Mouse (Mus musculus) gastrocnemius, postnatal 14 days (tissue): ENCODE measurements around the gene Tmem120b. TPM values are rescaled to one million over a fixed set of nuclear protein-coding genes. Genes with fewer than 3 reads are reported as not detected.

Experiments used
- DNase-seq: peaks from one replicate; pipeline ENCODE4 v3.0.0; 2021; ENCODE audit warnings: mixed read lengths
- intact Hi-C: fragments of 180-260 bp; cut with DNase I; formaldehyde crosslinking; loops from one replicate; pipeline ENCODE4 v1.15.1; 2025; ENCODE audit warnings: low total_unique reads
- long read RNA-seq, 2 experiments: library from polyadenylated mRNA; stranded (forward); transcript quantifications; one replicate each; pipeline ENCODE4 v2.0.0; 2021
- total RNA-seq, 2 experiments: library from RNA; stranded (reverse); gene quantifications; 2 replicates each; pipeline ENCODE4 v1.2.3; 2021

Gene Tmem120b
- total RNA-seq, result 10 to 100 TPM; 11.9 TPM
- long read RNA-seq, experiment 1, transcript Tmem120b-201 (12 exons, 2,164 nt), result major isoform, 19 of 26 reads
- long read RNA-seq, experiment 1, partial matches to known transcripts, result 2 of 26 reads
- long read RNA-seq, experiment 1, other reads (novel, unspliced or antisense), result 5 of 26 reads
- long read RNA-seq, experiment 2, transcript Tmem120b-201 (12 exons, 2,164 nt), result major isoform, 16 of 21 reads
- long read RNA-seq, experiment 2, partial matches to known transcripts, result 0 of 21 reads
- long read RNA-seq, experiment 2, other reads (novel, unspliced or antisense), result 5 of 21 reads

GRCm38 (mm10) chr5:123068115-123068514, at the start of gene Tmem120b:
Tmem120b (plus strand) TSS chr5:123068415.
- no peak for DNase-seq
- intact Hi-C loops, result loop anchor here (5.0 kb wide), 1 partner anchor 49 kb away; no protein-coding TSS in a partner anchor

GRCm38 (mm10) chr5:123019336-123020016, 48.7 kb upstream of the Tmem120b start:
- intact Hi-C loops, result no loop called here
- DNase-seq, result no peak

GRCm38 (mm10) chr5:123020426-123020825, 47.8 kb upstream of the Tmem120b start:
- DNase-seq, result no peak
- intact Hi-C loops, result no loop called here

GRCm38 (mm10) chr5:123021438-123021837, 46.8 kb upstream of the Tmem120b start:
- intact Hi-C loops, result no loop called here
- DNase-seq, result no peak

- no peak for DNase-seq
These were observed 45.2 kb upstream of the Tmem120b start for GRCm38 (mm10) chr5:123023049-123023448.

GRCm38 (mm10) chr5:123024312-123024711, 43.9 kb upstream of the Tmem120b start:
- no peak for DNase-seq
- intact Hi-C loops, result no loop called here

More at GRCm38 (mm10) chr5:123023049-123023448, 45.2 kb upstream of the Tmem120b start:
- intact Hi-C loops, result no loop called here

- DNase-seq, result no peak
- intact Hi-C loops, result no loop called here
These were observed 43.1 kb upstream of the Tmem120b start for GRCm38 (mm10) chr5:123024965-123025573.

GRCm38 (mm10) chr5:123026414-123026813, 41.8 kb upstream of the Tmem120b start:
- no peak for DNase-seq
- intact Hi-C loops, result no loop called here

- no peak for DNase-seq
- intact Hi-C loops, result no loop called here
These were observed 40.8 kb upstream of the Tmem120b start for GRCm38 (mm10) chr5:123027436-123027835.

- intact Hi-C loops, result no loop called here
- DNase-seq, result no peak
These were observed 38.5 kb upstream of the Tmem120b start for GRCm38 (mm10) chr5:123029729-123030128.

- intact Hi-C loops, result no loop called here
These were observed 36.9 kb upstream of the Tmem120b start for GRCm38 (mm10) chr5:123031312-123031711.

GRCm38 (mm10) chr5:123033646-123034160, 34.5 kb upstream of the Tmem120b start:
- DNase-seq, result no peak
- intact Hi-C loops, result no loop called here

More at GRCm38 (mm10) chr5:123031312-123031711, 36.9 kb upstream of the Tmem120b start:
- DNase-seq, result no peak

GRCm38 (mm10) chr5:123035089-123035488, 33.1 kb upstream of the Tmem120b start:
- DNase-seq, result no peak

GRCm38 (mm10) chr5:123035564-123035963, 32.7 kb upstream of the Tmem120b start:
- intact Hi-C loops, result no loop called here
- DNase-seq, result no peak

More at GRCm38 (mm10) chr5:123035089-123035488, 33.1 kb upstream of the Tmem120b start:
- intact Hi-C loops, result no loop called here

- no peak for DNase-seq
- intact Hi-C loops, result no loop called here
These were observed 30.1 kb upstream of the Tmem120b start for GRCm38 (mm10) chr5:123038115-123038514.

GRCm38 (mm10) chr5:123039120-123039752, 29.0 kb upstream of the Tmem120b start:
- DNase-seq, result peak; percentile 78

GRCm38 (mm10) chr5:123040796-123041195, 27.4 kb upstream of the Tmem120b start:
- intact Hi-C loops, result loop anchor here (5.0 kb wide), 1 partner anchor 68 kb away; no protein-coding TSS in a partner anchor

More at GRCm38 (mm10) chr5:123039120-123039752, 29.0 kb upstream of the Tmem120b start:
- intact Hi-C loops, result no loop called here

GRCm38 (mm10) chr5:123043856-123044255, 24.4 kb upstream of the Tmem120b start:
- DNase-seq, result no peak
- intact Hi-C loops, result loop anchor here (5.0 kb wide), 1 partner anchor 72 kb away; no protein-coding TSS in a partner anchor

More at GRCm38 (mm10) chr5:123040796-123041195, 27.4 kb upstream of the Tmem120b start:
- no peak for DNase-seq

GRCm38 (mm10) chr5:123045561-123046295, 22.5 kb upstream of the Tmem120b start:
- intact Hi-C loops, result no loop called here
- DNase-seq, result peak; percentile 75
